Mouse (Mus musculus) CH12.LX (cell line): ENCODE data around the gene Acads. TPM values are rescaled to one million over a fixed set of nuclear protein-coding genes. Genes with fewer than 3 reads are reported as not detected.

Experiments
- DNase-seq: peaks from one replicate; pipeline ENCODE4 v3.0.0-alpha.2; 2013; ENCODE audit errors: extremely low read depth
- H3K27ac ChIP-seq: 2 replicates; pipeline ENCODE4 v1.5.1; 2012; ENCODE audit warnings: low read depth, mild to moderate bottlenecking, control low read depth, moderate library complexity; ENCODE audit not compliant: insufficient read depth
- H3K27me3 ChIP-seq: replicated peaks from 2 replicates; pipeline ENCODE3; 2012; ENCODE audit warnings: inconsistent platforms
- H3K36me3 ChIP-seq, 2 experiments: replicated peaks in 1 of 2; 2 replicates each; pipeline versions ENCODE3 to v1.6.1; 2012; ENCODE audit warnings: inconsistent platforms in 1 of 2, low read length in 1 of 2, mild to moderate bottlenecking in 1 of 2, mixed read lengths in 1 of 2, moderate library complexity in 1 of 2; ENCODE audit not compliant: control insufficient read depth in 1 of 2, insufficient read depth in 1 of 2
- H3K4me1 ChIP-seq, 2 experiments: 2 replicates each; pipeline ENCODE4 v1.6.1; 2012; ENCODE audit warnings: inconsistent platforms in 1 of 2, moderate library complexity in 1 of 2; ENCODE audit not compliant: insufficient read depth in 2 of 2, control insufficient read depth in 1 of 2
- H3K4me2 ChIP-seq: 2 replicates; pipeline ENCODE4 v1.6.1; 2012; ENCODE audit warnings: low read depth, mild to moderate bottlenecking, control low read depth; ENCODE audit not compliant: poor library complexity, insufficient read depth, severe bottlenecking
- H3K4me3 ChIP-seq, 3 experiments: fragments of 150-350 bp in 1 of 3; sonication (generic) in 1 of 3; replicated peaks in 1 of 3; 2 replicates each; pipeline versions ENCODE3 to v1.5.1; 2011 to 2012; ENCODE audit warnings: low read depth in 2 of 3, low read length in 2 of 3, mild to moderate bottlenecking in 2 of 3, moderate library complexity in 2 of 3, control low read depth in 1 of 3, improper control_type of control experiment in 1 of 3, inconsistent platforms in 1 of 3, mixed read lengths in 1 of 3; ENCODE audit not compliant: poor library complexity in 1 of 3
- H3K79me2 ChIP-seq: replicated peaks from 2 replicates; pipeline ENCODE4 v1.6.1; 2012; ENCODE audit warnings: mild to moderate bottlenecking, moderate library complexity; ENCODE audit not compliant: control insufficient read depth, poor library complexity, insufficient read depth, severe bottlenecking; ENCODE audit errors: extremely low read depth
- H3K9ac ChIP-seq: 2 replicates; pipeline ENCODE4 v1.6.1; 2012; ENCODE audit warnings: low read depth, mild to moderate bottlenecking, control low read depth, moderate library complexity; ENCODE audit not compliant: insufficient read depth
- H3K9me3 ChIP-seq: replicated peaks from 2 replicates; pipeline ENCODE3; 2012; ENCODE audit warnings: low read length, inconsistent platforms, mixed read lengths
- CHD2 ChIP-seq: IDR thresholded peaks from 2 replicates; pipeline ENCODE4 v1.6.1; 2011; ENCODE audit warnings: low read length, improper control_type of control experiment
- CTCF ChIP-seq, 2 experiments: IDR thresholded peaks in 1 of 2; conservative IDR thresholded peaks in 1 of 2; 2 replicates each; pipeline ENCODE4 v1.5.1; 2011 to 2012; ENCODE audit warnings: low read depth in 2 of 2, low read length in 2 of 2, improper control_type of control experiment in 1 of 2, inconsistent platforms in 1 of 2, mild to moderate bottlenecking in 1 of 2, moderate library complexity in 1 of 2
- EP300 ChIP-seq: IDR thresholded peaks from 2 replicates; pipeline ENCODE4 v1.6.1; 2011; ENCODE audit warnings: low read length, improper control_type of control experiment
- HCFC1 ChIP-seq: IDR thresholded peaks from 2 replicates; pipeline ENCODE4 v1.6.1; 2012; ENCODE audit warnings: low read depth, mild to moderate bottlenecking, inconsistent platforms, low read length, improper control_type of control experiment
- IRF4 ChIP-seq: IDR thresholded peaks from 2 replicates; pipeline ENCODE4 v1.6.1; 2014; ENCODE audit warnings: low read depth, mild to moderate bottlenecking, inconsistent platforms, low read length, improper control_type of control experiment
- MAFK ChIP-seq: IDR thresholded peaks from 2 replicates; pipeline ENCODE4 v1.6.1; 2011; ENCODE audit warnings: low read length, improper control_type of control experiment; ENCODE audit not compliant: insufficient replicate concordance
- MAX ChIP-seq: IDR thresholded peaks from 2 replicates; pipeline ENCODE4 v1.6.1; 2011; ENCODE audit warnings: low read length, improper control_type of control experiment
- MEF2A ChIP-seq: IDR thresholded peaks from 2 replicates; pipeline ENCODE4 v1.6.1; 2014; ENCODE audit warnings: low read depth, mild to moderate bottlenecking, inconsistent platforms, low read length, improper control_type of control experiment, borderline replicate concordance
- MXI1 ChIP-seq: IDR thresholded peaks from 2 replicates; pipeline ENCODE4 v1.6.1; 2011; ENCODE audit warnings: mild to moderate bottlenecking, low read depth, low read length, improper control_type of control experiment
- MYC ChIP-seq: IDR thresholded peaks from 2 replicates; pipeline ENCODE4 v1.6.1; 2011; ENCODE audit warnings: low read depth, mild to moderate bottlenecking, improper control_type of control experiment, low read length
- NELFE ChIP-seq: IDR thresholded peaks from 2 replicates; pipeline ENCODE4 v1.6.1; 2011; ENCODE audit warnings: low read depth, low read length, improper control_type of control experiment
- NRF1 ChIP-seq: IDR thresholded peaks from 2 replicates; pipeline ENCODE4 v1.6.1; 2014; ENCODE audit warnings: low read depth, mild to moderate bottlenecking, inconsistent platforms, low read length, improper control_type of control experiment, moderate library complexity
- PAX5 ChIP-seq: IDR thresholded peaks from 2 replicates; pipeline ENCODE4 v1.6.1; 2012; ENCODE audit warnings: low read length, inconsistent platforms, mixed read lengths
- RCOR1 ChIP-seq: conservative IDR thresholded peaks from 2 replicates; pipeline ENCODE4 v1.6.1; 2012; ENCODE audit warnings: low read depth, mild to moderate bottlenecking, inconsistent platforms, low read length, improper control_type of control experiment
- SIN3A ChIP-seq: IDR thresholded peaks from 2 replicates; pipeline ENCODE4 v1.6.1; 2012; ENCODE audit warnings: low read length, improper control_type of control experiment, inconsistent platforms
- TBP ChIP-seq: conservative IDR thresholded peaks from 2 replicates; pipeline ENCODE4 v1.6.1; 2011; ENCODE audit warnings: low read depth, low read length, improper control_type of control experiment
- TCF12 ChIP-seq: IDR thresholded peaks from 2 replicates; pipeline ENCODE4 v1.6.1; 2014; ENCODE audit warnings: low read depth, mild to moderate bottlenecking, inconsistent platforms, low read length, improper control_type of control experiment
- UBTF ChIP-seq: IDR thresholded peaks from 2 replicates; pipeline ENCODE4 v1.6.1; 2012; ENCODE audit warnings: low read depth, mild to moderate bottlenecking, inconsistent platforms, low read length, improper control_type of control experiment, moderate library complexity
- USF1 ChIP-seq: IDR thresholded peaks from 2 replicates; pipeline ENCODE4 v1.6.1; 2014; ENCODE audit warnings: low read depth, mild to moderate bottlenecking, inconsistent platforms, low read length, improper control_type of control experiment
- USF2 ChIP-seq: conservative IDR thresholded peaks from 2 replicates; pipeline ENCODE4 v1.6.1; 2011; ENCODE audit warnings: low read depth, low read length, improper control_type of control experiment
- ZC3H11A ChIP-seq: IDR thresholded peaks from 2 replicates; pipeline ENCODE4 v1.6.1; 2012; ENCODE audit warnings: low read depth, mild to moderate bottlenecking, inconsistent platforms, low read length, improper control_type of control experiment
- ZKSCAN1 ChIP-seq: IDR thresholded peaks from 2 replicates; pipeline ENCODE4 v1.6.1; 2012; ENCODE audit warnings: low read depth, inconsistent platforms, low read length, improper control_type of control experiment, borderline replicate concordance
- ZMIZ1 ChIP-seq: IDR thresholded peaks from 2 replicates; pipeline ENCODE4 v1.6.1; 2012; ENCODE audit warnings: low read depth, mild to moderate bottlenecking, inconsistent platforms, low read length, improper control_type of control experiment
- ZNF384 ChIP-seq: IDR thresholded peaks from 2 replicates; pipeline ENCODE4 v1.6.1; 2012; ENCODE audit warnings: low read depth, low read length, improper control_type of control experiment, inconsistent platforms
- dilution Hi-C: fragments of 300-500 bp; cut with MboI; formaldehyde crosslinking; loops from 2 replicates; pipeline ENCODE4 v1.14.3; 2020; ENCODE audit warnings: low sequenced_read_pairs; ENCODE audit not compliant: extremely low pct_unique_long_range_greater_than_20kb, extremely low pct_ligation_motif_present
- in situ Hi-C: fragments of 300-500 bp; cut with MboI; formaldehyde crosslinking; loops from 3 replicates; pipeline ENCODE4 v1.14.3; 2019; ENCODE audit warnings: low sequenced_read_pairs, low pct_ligation_motif_present, low pct_unique_long_range_greater_than_20kb, mixed read lengths
- polyA plus RNA-seq: library from polyadenylated mRNA; unstranded; fragments of >175 nt; gene quantifications from 2 replicates; pipeline ENCODE4 v1.2.1, GENCODE M21; 2012; ENCODE audit warnings: low read depth; ENCODE audit not compliant: insufficient read length
- total RNA-seq, 2 experiments: library from RNA; depleted of rRNA; stranded (reverse); fragments of 300-350 nt in 1 of 2; fragments of >200 nt in 1 of 2; gene quantifications; 2 replicates each; pipeline ENCODE4 v1.2.3; 2012 to 2014

Acads gene
- total and polyA plus RNA-seq, 3 experiments = 43.0 to 57.8 (median 43.1) TPM

DNA sequence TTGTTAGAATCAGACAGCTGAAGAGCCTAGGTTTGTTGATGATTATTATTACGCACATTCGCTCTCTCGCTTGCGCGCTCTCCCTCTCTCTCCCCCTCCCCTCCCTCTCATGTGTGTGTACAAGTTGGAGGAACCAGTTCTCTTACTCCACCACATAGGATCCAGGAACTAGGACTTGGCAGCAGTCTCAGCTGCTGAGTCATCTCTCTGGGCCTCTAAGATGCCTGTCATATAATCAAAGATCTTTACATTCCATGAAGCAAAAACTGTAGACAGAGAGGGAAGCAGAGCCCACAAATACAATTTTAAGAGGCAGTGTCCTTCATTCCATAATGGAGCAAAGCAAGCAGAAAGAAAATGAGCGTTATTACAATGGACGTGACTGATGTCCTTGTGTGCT is 47.0 kb downstream of the Acads start:
- Histone ChIP-seq H3K36me3 (peaks cover 6 to 55% of the 10 kb centered on the region in 2 experiments), H3K4me2 (no peak overlapping the region), H3K4me1 (peaks cover 4 to 47% of the 10 kb centered on the region in 2 experiments; a peak in 3 of 4 replicates), H3K4me3 (no peak overlapping the region), H3K27me3 (no peaks in the 10 kb centered on the region), H3K9ac (no peak overlapping the region), H3K27ac (no peak overlapping the region), H3K9me3 (no peaks in the 10 kb centered on the region), H3K79me2 (peaks cover 1% of the 10 kb centered on the region; the same call in 1 of the 2 replicates)
- DNase-seq = no peak
- TF ChIP-seq SIN3A = no peak
- no peak for TF ChIP-seq EP300
- TF ChIP-seq MAX = no peak
- TF ChIP-seq ZMIZ1 = no peak
- no peak for TF ChIP-seq MYC
- no peak for TF ChIP-seq USF1
- TF ChIP-seq RCOR1 = no peak
- no peak for TF ChIP-seq IRF4
- TF ChIP-seq USF2 = no peak
- TF ChIP-seq NELFE = no peak
- TF ChIP-seq HCFC1 = no peak
- TF ChIP-seq TCF12 = no peak
- no peak for TF ChIP-seq NRF1
- no peak for TF ChIP-seq ZKSCAN1
- TF ChIP-seq MEF2A = no peak
- dilution Hi-C loops (no loop called here), in situ Hi-C loops (no loop called here)

DNA sequence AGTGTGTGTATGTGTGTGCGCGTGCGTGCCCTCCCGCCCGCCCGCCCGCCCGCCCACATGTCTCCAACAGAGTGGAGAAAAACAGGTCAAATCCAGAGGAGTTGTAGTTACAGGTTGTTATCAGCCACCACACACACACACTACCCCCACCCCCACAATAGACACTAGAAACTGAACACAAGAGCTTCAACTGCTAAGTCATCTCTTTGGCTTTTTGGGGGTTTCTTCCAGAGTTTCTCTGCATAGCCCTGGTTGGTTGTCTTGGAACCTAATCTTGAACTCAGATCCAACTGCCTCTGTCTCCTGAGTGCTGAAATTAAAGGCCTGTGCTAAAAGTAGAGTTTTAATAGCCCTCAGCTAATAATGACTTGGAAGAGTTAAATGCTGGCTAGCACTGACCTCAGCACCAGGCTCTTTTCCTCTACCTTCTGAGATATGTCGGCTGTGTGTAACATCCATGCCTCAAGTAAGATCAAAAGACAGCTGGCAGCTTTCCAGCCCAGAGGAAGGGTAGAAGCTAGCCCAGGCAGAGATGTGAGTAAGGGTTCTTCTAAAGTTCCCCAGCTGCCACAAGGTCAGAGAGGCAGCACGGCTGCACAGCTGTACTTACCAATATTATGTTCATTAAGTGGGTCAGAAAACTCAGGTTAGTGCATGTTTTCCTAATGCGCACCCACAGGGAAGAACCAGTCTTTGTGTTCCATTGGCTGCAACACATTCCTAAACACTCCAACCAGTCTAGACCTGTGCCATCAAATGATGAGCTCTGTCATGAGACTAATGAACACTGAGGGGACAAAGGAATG is 47.8 kb downstream of the Acads start:
- Histone ChIP-seq H3K36me3 (peaks cover 7 to 50% of the 10 kb centered on the region in 2 experiments), H3K4me2 (no peak overlapping the region), H3K27ac (no peak overlapping the region), H3K4me1 (peaks cover 4 to 47% of the 10 kb centered on the region in 2 experiments; a peak in 3 of 4 replicates), H3K9me3 (no peaks in the 10 kb centered on the region), H3K27me3 (no peaks in the 10 kb centered on the region), H3K4me3 (no peak overlapping the region), H3K9ac (no peak overlapping the region), H3K79me2 (peaks cover 4% of the 10 kb centered on the region; the same call in 1 of the 2 replicates)
- in situ Hi-C loops = no loop called here
- DNase-seq = no peak
- dilution Hi-C loops = no loop called here
- TF ChIP-seq MXI1 = no peak
- no peak for TF ChIP-seq IRF4
- TF ChIP-seq ZC3H11A = no peak
- no peak for TF ChIP-seq USF1
- TF ChIP-seq MAFK = no peak
- TF ChIP-seq HCFC1 = no peak
- TF ChIP-seq CHD2 = no peak
- TF ChIP-seq ZNF384 = no peak
- TF ChIP-seq CTCF (conservative IDR thresholded peaks at IDR 0.05 in 1 of 2, IDR thresholded peaks at IDR 0.05 in 1 of 2; ENCODE audit: low read depth in 2 of 2, low read length in 2 of 2) = no peak
- TF ChIP-seq TCF12 = no peak
- no peak for TF ChIP-seq PAX5
- no peak for TF ChIP-seq MYC
- TF ChIP-seq EP300 = no peak
- no peak for TF ChIP-seq NELFE
- TF ChIP-seq UBTF = no peak
- no peak for TF ChIP-seq TBP
- TF ChIP-seq SIN3A = no peak
